Mouse (Mus musculus): ENCODE measurements around the gene Fzd2.

- TF ChIP-seq POLR2A (IDR thresholded peaks at IDR 0.05; ENCODE audit: borderline replicate concordance, insufficient read depth, low read length): no peak
- no peak for TF ChIP-seq CTCF (IDR thresholded peaks at IDR 0.05; ENCODE audit: borderline replicate concordance, insufficient read depth, low read depth, low read length)
Observed at GRCm38 (mm10) chr11:102602816-102603495, 1.2 kb upstream of the Fzd2 start.
